Mouse (Mus musculus): ENCODE results near the gene Tom1l2.

Gene Tom1l2

GRCm38 (mm10) chr11:60352559-60353411 lies at the start of gene Tom1l2, which contains the start of gene Drc3:
Tom1l2 (minus strand) TSS chr11:60352905.
Drc3 (plus strand) TSS chr11:60353329.
- in situ Hi-C loops (cut with MboI; ENCODE audit: low pct_unique_long_range_greater_than_20kb in 1 of 2, low sequenced_read_pairs in 2 of 2, unreplicated experiment in 1 of 2), result no loop called here

DNA sequence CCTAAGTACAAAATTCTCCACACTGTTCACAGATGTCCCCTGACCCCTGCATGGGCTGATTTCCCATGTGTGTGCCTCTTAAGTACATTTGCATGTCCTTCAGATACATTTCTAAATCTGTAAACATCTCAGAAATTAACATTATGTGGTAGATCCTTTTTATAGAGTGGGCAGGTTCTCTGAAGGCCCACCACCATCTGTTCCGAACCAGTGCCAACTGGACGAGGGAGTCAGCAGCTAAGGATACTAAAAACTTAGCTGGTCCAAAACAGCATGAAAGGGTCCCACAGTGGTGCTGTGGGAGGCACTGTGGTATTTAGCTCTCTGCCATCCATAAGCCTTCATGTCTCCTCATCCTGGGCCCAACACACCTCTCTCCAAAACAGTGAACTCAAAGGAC lies 44.5 kb upstream of the Tom1l2 start:
- in situ Hi-C loops (cut with MboI; ENCODE audit: low pct_unique_long_range_greater_than_20kb in 1 of 2, low sequenced_read_pairs in 2 of 2, unreplicated experiment in 1 of 2), result no loop called here

DNA sequence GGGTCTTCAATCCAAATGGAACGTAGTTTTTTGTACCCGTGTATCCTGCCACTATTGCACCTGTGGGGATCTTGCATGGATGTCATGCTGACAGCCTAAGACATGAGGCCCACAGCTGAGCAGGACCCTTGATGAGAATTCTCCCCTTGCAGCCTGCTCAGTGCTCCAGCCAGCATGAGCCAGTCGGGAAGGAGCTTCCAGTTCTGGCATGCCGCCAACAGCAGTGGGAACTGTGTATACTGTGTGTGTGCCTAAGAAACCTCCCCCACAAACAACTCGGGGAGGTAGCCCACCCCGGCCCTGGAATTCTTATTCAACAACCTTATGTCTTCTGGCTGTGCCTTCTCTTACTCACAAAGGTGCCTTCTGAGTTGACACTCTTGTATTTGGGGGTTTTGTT lies 43.8 kb upstream of the Tom1l2 start:
- in situ Hi-C loops (cut with MboI; ENCODE audit: low pct_unique_long_range_greater_than_20kb in 1 of 2, low sequenced_read_pairs in 2 of 2, unreplicated experiment in 1 of 2), result no loop called here

GRCm38 (mm10) chr11:60391346-60391745 lies 38.6 kb upstream of the Tom1l2 start:
- in situ Hi-C loops (cut with MboI; ENCODE audit: low pct_unique_long_range_greater_than_20kb in 1 of 2, low sequenced_read_pairs in 2 of 2, unreplicated experiment in 1 of 2), result no loop called here

DNA sequence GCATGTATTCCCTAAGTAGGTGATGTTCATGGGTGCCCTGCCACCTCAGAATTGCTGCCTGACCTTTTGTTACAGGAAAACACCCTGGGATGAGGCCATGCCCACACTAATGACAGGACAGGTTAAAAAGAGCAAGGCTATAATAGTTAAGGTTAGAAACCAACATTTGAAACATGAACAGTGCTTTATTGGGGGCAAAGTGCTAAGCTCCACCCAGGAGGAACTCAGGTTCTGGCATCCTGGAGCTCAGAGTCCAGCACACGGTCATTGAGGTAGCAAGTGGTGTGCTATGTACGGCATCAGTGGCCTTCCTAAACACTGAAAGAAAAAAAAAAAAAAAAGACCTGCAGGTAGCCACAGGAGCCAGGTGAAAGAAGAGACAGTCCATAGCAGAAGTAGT lies 35.2 kb upstream of the Tom1l2 start:
- in situ Hi-C loops (cut with MboI; ENCODE audit: low pct_unique_long_range_greater_than_20kb in 1 of 2, low sequenced_read_pairs in 2 of 2, unreplicated experiment in 1 of 2), result no loop called here

DNA sequence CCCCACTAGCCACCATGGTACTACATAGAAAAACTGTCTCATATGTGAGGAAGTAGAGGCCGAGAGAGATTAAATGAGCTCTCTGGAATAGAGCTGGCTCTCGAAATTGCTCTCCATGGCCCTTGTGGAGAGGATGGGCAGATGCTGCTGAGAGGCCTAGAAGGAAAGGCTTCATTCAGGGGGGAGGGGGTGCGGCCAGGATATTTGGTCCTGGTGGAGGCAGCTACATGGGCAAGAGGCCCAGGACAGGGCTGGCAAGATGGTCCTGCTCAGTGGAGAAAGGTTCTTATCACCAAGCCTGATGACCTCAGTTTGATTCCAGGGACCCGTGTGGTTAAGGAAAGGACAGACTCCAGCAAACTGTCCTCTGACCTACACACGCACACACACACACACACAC lies 33.2 kb upstream of the Tom1l2 start:
- in situ Hi-C loops (cut with MboI; ENCODE audit: low pct_unique_long_range_greater_than_20kb in 1 of 2, low sequenced_read_pairs in 2 of 2, unreplicated experiment in 1 of 2), result no loop called here

GRCm38 (mm10) chr11:60384762-60385421 lies 32.2 kb upstream of the Tom1l2 start:
- in situ Hi-C loops (cut with MboI; ENCODE audit: low pct_unique_long_range_greater_than_20kb in 1 of 2, low sequenced_read_pairs in 2 of 2, unreplicated experiment in 1 of 2), result no loop called here

- in situ Hi-C loops (cut with MboI; ENCODE audit: low pct_unique_long_range_greater_than_20kb in 1 of 2, low sequenced_read_pairs in 2 of 2, unreplicated experiment in 1 of 2), result no loop called here
Measured at GRCm38 (mm10) chr11:60383518-60383917, 30.8 kb upstream of the Tom1l2 start.

GRCm38 (mm10) chr11:60374481-60374880 lies 21.8 kb upstream of the Tom1l2 start:
- in situ Hi-C loops (cut with MboI; ENCODE audit: low pct_unique_long_range_greater_than_20kb in 1 of 2, low sequenced_read_pairs in 2 of 2, unreplicated experiment in 1 of 2), result no loop called here

DNA sequence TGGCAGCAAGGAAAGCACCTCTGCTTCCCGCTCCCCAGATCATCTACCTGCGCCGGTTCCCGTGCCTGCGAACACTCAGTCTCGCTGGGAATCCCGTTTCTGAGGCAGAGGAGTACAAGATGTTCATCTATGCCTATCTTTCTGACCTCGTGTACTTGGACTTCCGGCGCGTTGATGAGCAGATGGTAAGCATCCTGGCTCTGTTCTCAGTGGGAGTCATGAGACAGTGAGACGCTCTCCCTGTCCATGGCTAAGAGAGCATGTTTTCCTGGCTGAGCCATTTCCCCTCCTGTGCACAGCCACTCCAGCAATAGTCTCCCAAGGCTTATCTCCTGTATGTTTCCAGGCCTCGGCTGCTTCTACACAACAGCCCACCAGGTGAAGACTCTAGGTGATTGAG lies 17.7 kb upstream of the Tom1l2 start:
- in situ Hi-C loops (cut with MboI; ENCODE audit: low pct_unique_long_range_greater_than_20kb in 1 of 2, low sequenced_read_pairs in 2 of 2, unreplicated experiment in 1 of 2), result no loop called here

- in situ Hi-C loops (cut with MboI; ENCODE audit: low pct_unique_long_range_greater_than_20kb in 1 of 2, low sequenced_read_pairs in 2 of 2, unreplicated experiment in 1 of 2), result no loop called here
Measured at GRCm38 (mm10) chr11:60369448-60369847, 16.7 kb upstream of the Tom1l2 start.

DNA sequence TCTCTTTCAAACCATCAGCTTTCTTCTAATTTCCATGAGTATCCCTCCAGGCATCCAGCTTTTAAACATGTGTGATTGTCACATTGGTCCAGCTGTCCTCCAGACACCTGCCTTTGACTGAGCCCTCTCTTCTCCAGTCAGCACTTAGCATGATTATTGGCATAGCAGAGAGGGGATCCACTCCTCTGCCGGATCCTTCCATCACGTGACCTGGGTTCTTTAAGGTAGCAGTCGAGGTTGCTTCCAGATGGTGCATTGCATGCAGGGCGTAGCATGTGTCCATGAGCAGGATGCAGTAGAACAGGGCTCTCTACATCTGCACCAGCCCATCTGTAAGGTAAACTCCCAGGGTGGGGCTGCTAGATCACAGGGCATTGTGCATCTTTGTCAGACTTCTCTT lies 16.2 kb upstream of the Tom1l2 start:
- in situ Hi-C loops (cut with MboI; ENCODE audit: low pct_unique_long_range_greater_than_20kb in 1 of 2, low sequenced_read_pairs in 2 of 2, unreplicated experiment in 1 of 2), result no loop called here

- in situ Hi-C loops (cut with MboI; ENCODE audit: low pct_unique_long_range_greater_than_20kb in 1 of 2, low sequenced_read_pairs in 2 of 2, unreplicated experiment in 1 of 2), result no loop called here
Measured at GRCm38 (mm10) chr11:60367256-60367655, 14.6 kb upstream of the Tom1l2 start.

- in situ Hi-C loops (cut with MboI; ENCODE audit: low pct_unique_long_range_greater_than_20kb in 1 of 2, low sequenced_read_pairs in 2 of 2, unreplicated experiment in 1 of 2), result no loop called here
Measured at GRCm38 (mm10) chr11:60366239-60367019, 13.7 kb upstream of the Tom1l2 start.

DNA sequence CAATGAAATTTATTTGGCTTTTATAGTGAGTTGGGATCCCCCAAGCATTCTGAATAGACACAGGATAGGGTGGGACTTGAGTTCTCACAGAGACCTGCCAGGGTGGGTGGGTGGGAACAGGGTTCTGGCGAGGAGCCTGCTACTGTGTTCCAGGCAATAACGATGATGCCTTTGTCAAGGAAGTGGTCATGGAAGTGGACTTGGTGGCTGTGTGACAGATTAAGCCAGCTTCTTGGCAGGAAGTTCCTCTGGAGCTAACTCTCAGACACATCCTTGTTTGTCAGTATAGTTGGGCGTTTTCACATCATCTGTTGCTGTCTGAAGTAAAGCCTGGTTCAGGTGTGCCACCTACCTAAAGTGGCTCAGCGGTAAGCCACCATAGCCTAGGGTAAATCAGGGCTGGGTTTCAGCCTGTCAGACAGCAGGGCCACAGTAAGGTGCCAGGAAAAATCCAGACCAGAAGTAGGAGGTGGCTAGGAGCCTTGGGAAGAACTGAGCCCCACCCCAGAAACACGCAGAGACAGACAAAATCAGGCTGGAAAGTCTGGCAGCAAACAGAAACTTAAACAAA lies 8.0 kb upstream of the Tom1l2 start:
- in situ Hi-C loops (cut with MboI; ENCODE audit: low pct_unique_long_range_greater_than_20kb in 1 of 2, low sequenced_read_pairs in 2 of 2, unreplicated experiment in 1 of 2), result no loop called here

DNA sequence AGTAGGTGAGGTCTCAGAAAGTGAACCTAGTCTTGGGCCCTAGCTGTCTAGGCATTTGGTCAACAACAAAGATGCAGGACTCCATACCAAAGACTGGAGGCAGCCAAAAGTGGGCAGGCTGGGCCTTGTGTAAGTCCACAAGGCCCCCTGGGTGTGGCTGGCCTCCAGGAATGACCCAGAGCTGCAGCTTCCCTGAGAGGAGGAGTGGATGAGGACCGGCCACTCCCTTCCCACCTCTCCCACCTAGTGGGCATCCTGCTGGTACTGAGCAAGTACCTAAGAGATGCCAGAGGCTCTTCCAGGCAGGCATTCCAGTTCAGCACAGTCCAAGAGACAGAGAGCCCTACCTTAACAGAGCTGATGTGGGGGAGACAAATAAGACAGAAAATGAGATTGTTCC lies 7.2 kb upstream of the Tom1l2 start:
- in situ Hi-C loops (cut with MboI; ENCODE audit: low pct_unique_long_range_greater_than_20kb in 1 of 2, low sequenced_read_pairs in 2 of 2, unreplicated experiment in 1 of 2), result no loop called here

DNA sequence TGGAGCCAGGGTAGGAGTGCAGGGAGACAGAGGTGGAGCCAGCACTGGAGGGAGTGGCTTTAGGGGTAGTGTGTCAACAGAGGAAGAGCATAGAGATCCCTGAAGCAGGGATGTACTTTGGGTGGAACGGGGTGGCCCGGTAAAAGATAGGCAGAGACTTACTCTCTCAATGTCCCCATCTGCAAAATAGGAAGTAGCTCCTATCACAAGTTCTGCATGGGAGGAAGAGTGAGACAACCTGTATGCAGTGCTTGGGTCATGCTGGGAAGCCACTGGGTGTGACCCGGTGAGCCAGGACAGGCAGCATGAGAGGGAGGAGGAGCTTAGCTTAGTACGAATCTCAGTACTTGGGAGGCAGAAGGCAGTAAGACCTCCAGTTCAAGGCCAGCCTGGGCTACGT lies 6.4 kb upstream of the Tom1l2 start:
- in situ Hi-C loops (cut with MboI; ENCODE audit: low pct_unique_long_range_greater_than_20kb in 1 of 2, low sequenced_read_pairs in 2 of 2, unreplicated experiment in 1 of 2), result no loop called here

GRCm38 (mm10) chr11:60358548-60358947 lies 5.8 kb upstream of the Tom1l2 start:
- in situ Hi-C loops (cut with MboI; ENCODE audit: low pct_unique_long_range_greater_than_20kb in 1 of 2, low sequenced_read_pairs in 2 of 2, unreplicated experiment in 1 of 2), result no loop called here

GRCm38 (mm10) chr11:60357116-60357515 lies 4.4 kb upstream of the Tom1l2 start:
- in situ Hi-C loops (cut with MboI; ENCODE audit: low pct_unique_long_range_greater_than_20kb in 1 of 2, low sequenced_read_pairs in 2 of 2, unreplicated experiment in 1 of 2), result no loop called here

All from mouse embryonic stem cell (cell line).